Mouse (Mus musculus) heart, adult 2 months (tissue): ENCODE measurements at regions not wholly inside any gene's neighbourhood (a gene's known extent, or its start where the extent isn't known, plus 50 kb on each side); places are given as distances from the start of the nearest gene placed in this dataset.
"Not testable (repeated sequence)": the region's sequence is repeated elsewhere in the genome, so short reads cannot be mapped to it uniquely, and the experiment has no call there.

ENCODE experiments used
- DNase-seq, 2 experiments: peaks; one replicate each; pipeline ENCODE4 v3.0.0; 2021
- H3K27ac ChIP-seq: fragments of 200-600 bp; 2 replicates; pipeline ENCODE4 v1.8.1; 2022
- H3K27me3 ChIP-seq: fragments of 200-500 bp; 2 replicates; pipeline ENCODE4 v1.6.1; 2012; ENCODE audit warnings: mild to moderate bottlenecking, low read length, inconsistent platforms, mixed read lengths; ENCODE audit not compliant: control insufficient read depth, insufficient read depth
- H3K36me3 ChIP-seq: fragments of 200-500 bp; 2 replicates; pipeline ENCODE4 v1.6.1; 2012; ENCODE audit warnings: low read length, inconsistent platforms; ENCODE audit not compliant: control insufficient read depth, insufficient read depth
- H3K4me1 ChIP-seq: fragments of 200-500 bp; 2 replicates; pipeline ENCODE4 v1.6.1; 2011; ENCODE audit warnings: low read length; ENCODE audit not compliant: control insufficient read depth, insufficient read depth
- H3K4me3 ChIP-seq: fragments of 200-600 bp; 2 replicates; pipeline ENCODE4 v1.8.1; 2022
- H3K79me2 ChIP-seq: fragments of 200-500 bp; replicated peaks from 2 replicates; pipeline ENCODE4 v1.6.1; 2012; ENCODE audit warnings: mild to moderate bottlenecking, inconsistent platforms, low read length, moderate library complexity, mixed read lengths; ENCODE audit not compliant: control insufficient read depth, insufficient read depth
- H3K9ac ChIP-seq: fragments of 200-500 bp; 2 replicates; pipeline ENCODE4 v1.6.1; 2012; ENCODE audit warnings: low read depth, mild to moderate bottlenecking, control low read depth, inconsistent platforms, low read length, mixed read lengths
- CTCF ChIP-seq: fragments of 200-600 bp; IDR thresholded peaks from 2 replicates; pipeline ENCODE4 v1.8.1; 2022; ENCODE audit warnings: antibody characterized with exemption, mild to moderate bottlenecking, moderate library complexity
- EP300 ChIP-seq: fragments of 200-500 bp; IDR thresholded peaks from 2 replicates; pipeline ENCODE4 v1.6.1; 2011; ENCODE audit warnings: low read depth, low read length, control low read depth; ENCODE audit not compliant: insufficient read depth
- POLR2A ChIP-seq: fragments of 200-500 bp; IDR thresholded peaks from 2 replicates; pipeline ENCODE4 v1.6.1; 2011; ENCODE audit warnings: mild to moderate bottlenecking, low read depth, low read length, control low read depth; ENCODE audit not compliant: insufficient read depth
- WGBS: fragments of 180-500 bp; shearing (Covaris S2); methylation state at CpG from one replicate; pipeline ENCODE4 v1.1.7; 2018; 5-methylcytosine and 5-hydroxymethylcytosine counted together
- intact Hi-C: fragments of 180-260 bp; cut with DNase I; formaldehyde crosslinking; loops from one replicate; pipeline ENCODE4 v1.15.1; 2025

GRCm38 (mm10) chr5:3283083-3283482, 58.2 kb upstream of the Cdk6 start:
- no peaks in the 10 kb centered on the region for H3K79me2 ChIP-seq
- H3K4me3 ChIP-seq, result no peak overlapping the region
- intact Hi-C loops, result no loop called here

GRCm38 (mm10) chr5:3284335-3284734, 57.0 kb upstream of the Cdk6 start:
- H3K79me2 ChIP-seq, intact Hi-C loops, H3K4me1 ChIP-seq, H3K36me3 ChIP-seq, H3K9ac ChIP-seq, DNase-seq, H3K4me3 ChIP-seq, H3K27me3 ChIP-seq, H3K27ac ChIP-seq: not testable (repeated sequence)
- 80% methylated on average over 1 of the region's 1 CpGs for WGBS

More at GRCm38 (mm10) chr5:3283083-3283482, 58.2 kb upstream of the Cdk6 start:
- Histone ChIP-seq H3K9ac (no peak overlapping the region), H3K27me3 (no peaks in the 10 kb centered on the region), H3K4me1 (no peaks in the 10 kb centered on the region; the same call in 1 of the 2 replicates), H3K27ac (no peak overlapping the region), H3K36me3 (no peaks in the 10 kb centered on the region)
- TF ChIP-seq CTCF (peak; percentile 39), EP300 (no peak), POLR2A (no peak)
- WGBS, result 93% methylated on average over 3 of the region's 3 CpGs
- DNase-seq, result no peak

- H3K27ac ChIP-seq, H3K4me1 ChIP-seq, H3K4me3 ChIP-seq, intact Hi-C loops, H3K27me3 ChIP-seq, H3K36me3 ChIP-seq, H3K79me2 ChIP-seq, H3K9ac ChIP-seq: not testable (repeated sequence)
- DNase-seq, result peak; percentile 31 to 33
- WGBS, result 27% methylated on average over 8 of the region's 8 CpGs
Observed at GRCm38 (mm10) chr5:3289991-3290417, 51.3 kb upstream of the Cdk6 start.
